Mouse (Mus musculus): Measurements from ENCODE around the gene Fbln2. TPM values are rescaled to one million over a fixed set of nuclear protein-coding genes. Genes with fewer than 3 reads are reported as not detected.
A peak's percentile ranks its signal among the peaks of the same experiment; 100 is the strongest.

The Fbln2 gene
- total and polyA plus RNA-seq, 3 experiments: 0.81 TPM; not detected in 2

DNA sequence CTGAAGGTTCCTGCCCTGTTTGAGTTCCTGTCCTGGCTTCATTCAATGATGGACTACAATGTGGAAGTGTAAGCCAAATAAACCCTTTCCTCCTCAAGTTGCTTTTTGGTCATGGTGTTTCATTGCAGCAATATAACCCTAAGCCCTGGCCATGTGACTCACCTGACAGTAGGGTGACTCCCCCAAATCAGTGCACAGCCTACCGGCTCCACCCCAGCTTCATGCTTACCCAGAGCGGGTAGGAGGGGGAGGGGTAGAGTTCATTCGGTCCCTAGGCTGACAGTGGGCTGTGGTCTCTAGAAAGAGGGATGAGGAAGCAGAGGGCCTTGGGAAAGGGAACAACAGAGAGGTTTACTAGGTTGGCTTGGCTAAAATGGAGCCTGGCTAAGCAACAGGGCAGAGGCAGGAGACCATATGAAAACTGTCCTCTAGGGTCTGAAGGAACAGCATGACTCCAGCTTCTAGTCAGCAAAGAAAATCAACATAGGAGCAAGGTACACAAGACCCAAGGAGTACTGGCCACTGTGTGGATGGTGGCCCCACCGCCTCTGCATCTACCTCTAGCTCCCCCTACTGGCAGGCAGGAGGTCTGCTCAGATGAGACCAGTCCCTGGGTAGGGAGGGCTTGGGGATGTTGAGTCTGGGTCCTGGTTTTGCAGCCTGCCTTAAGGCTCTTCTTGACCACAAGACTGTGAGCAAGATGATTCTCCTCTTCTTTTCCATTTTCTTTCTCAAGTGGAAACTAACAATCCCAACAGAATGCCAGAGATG is 25.9 kb upstream of the Fbln2 start:
- peak; percentile 27 for DNase-seq (ENCODE audit: extremely low read depth)
- dilution Hi-C loops (cut with MboI; ENCODE audit: extremely low pct_ligation_motif_present, extremely low pct_unique_long_range_greater_than_20kb, low sequenced_read_pairs): no loop called here
- H3K4me2 ChIP-seq (ENCODE audit: insufficient read depth, low read depth, poor library complexity, severe bottlenecking): no peak overlapping the region

DNA sequence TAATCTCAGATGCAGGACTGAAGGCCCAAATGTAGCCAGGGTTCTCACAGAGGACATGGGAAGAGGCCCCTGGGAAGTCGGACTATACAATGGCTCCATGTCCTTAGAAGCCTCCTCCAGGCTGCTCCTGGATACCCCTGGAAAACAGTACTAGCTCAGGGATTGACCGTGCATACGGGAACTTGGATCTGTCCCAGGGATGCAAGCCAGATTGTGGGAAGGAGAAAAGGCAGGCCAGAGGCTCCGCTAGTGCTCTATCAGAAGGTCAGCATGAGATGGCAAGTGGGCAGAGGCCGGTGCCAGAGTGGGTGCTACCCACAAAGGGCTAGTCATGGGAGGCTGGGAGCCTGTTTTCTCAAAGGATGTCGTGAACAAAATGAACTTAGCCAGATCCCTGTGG is 25.3 kb upstream of the Fbln2 start:
- H3K4me1 ChIP-seq (ENCODE audit: control insufficient read depth in 1 of 2, insufficient read depth in 2 of 2): no peaks in the 10 kb centered on the region
- no peak overlapping the region for H3K9ac ChIP-seq (ENCODE audit: insufficient read depth, low read depth)
- no peak overlapping the region for H3K4me2 ChIP-seq (ENCODE audit: insufficient read depth, low read depth, poor library complexity, severe bottlenecking)
- in situ Hi-C loops (cut with MboI; ENCODE audit: low pct_ligation_motif_present, low pct_unique_long_range_greater_than_20kb, low sequenced_read_pairs) (no loop called here), dilution Hi-C loops (cut with MboI; ENCODE audit: extremely low pct_ligation_motif_present, extremely low pct_unique_long_range_greater_than_20kb, low sequenced_read_pairs) (no loop called here)
- H3K27ac ChIP-seq (ENCODE audit: insufficient read depth, low read depth): no peak overlapping the region
- H3K79me2 ChIP-seq (replicated peaks; ENCODE audit: control insufficient read depth, extremely low read depth, insufficient read depth, poor library complexity, severe bottlenecking): no peaks in the 10 kb centered on the region
- TF ChIP-seq RCOR1 (conservative IDR thresholded peaks at IDR 0.05; ENCODE audit: low read depth, low read length) (no peak), POLR2AphosphoS2 (IDR thresholded peaks at IDR 0.05; ENCODE audit: low read depth, low read length) (no peak), MEF2A (IDR thresholded peaks at IDR 0.05; ENCODE audit: borderline replicate concordance, low read depth, low read length) (no peak), HCFC1 (IDR thresholded peaks at IDR 0.05; ENCODE audit: low read depth, low read length) (no peak), PAX5 (IDR thresholded peaks at IDR 0.05; ENCODE audit: low read length) (no peak), EP300 (IDR thresholded peaks at IDR 0.05; ENCODE audit: low read length) (no peak), ZC3H11A (IDR thresholded peaks at IDR 0.05; ENCODE audit: low read depth, low read length) (no peak), NRF1 (IDR thresholded peaks at IDR 0.05; ENCODE audit: low read depth, low read length) (no peak), BHLHE40 (IDR thresholded peaks at IDR 0.05; ENCODE audit: low read depth, low read length) (no peak), TCF12 (IDR thresholded peaks at IDR 0.05; ENCODE audit: low read depth, low read length) (no peak), ZNF384 (IDR thresholded peaks at IDR 0.05; ENCODE audit: low read depth, low read length) (no peak)
- H3K9me3 ChIP-seq (replicated peaks; ENCODE audit: low read length): no peaks in the 10 kb centered on the region
- no peaks in the 10 kb centered on the region for H3K36me3 ChIP-seq (replicated peaks in 1 of 2; ENCODE audit: control insufficient read depth in 1 of 2, insufficient read depth in 1 of 2, low read length in 1 of 2)
- H3K4me3 ChIP-seq (replicated peaks in 1 of 3; ENCODE audit: low read depth in 2 of 3, low read length in 2 of 3, poor library complexity in 1 of 3): no peak overlapping the region
- H3K27me3 ChIP-seq (replicated peaks): peaks cover 98% of the 10 kb centered on the region
- DNase-seq (ENCODE audit: extremely low read depth): no peak

More for the DNA sequence above, 25.9 kb upstream of the Fbln2 start:
- H3K4me3 ChIP-seq (replicated peaks in 1 of 3; ENCODE audit: low read depth in 2 of 3, low read length in 2 of 3, poor library complexity in 1 of 3): no peak overlapping the region
- H3K9me3 ChIP-seq (replicated peaks; ENCODE audit: low read length): no peaks in the 10 kb centered on the region
- H3K36me3 ChIP-seq (replicated peaks in 1 of 2; ENCODE audit: control insufficient read depth in 1 of 2, insufficient read depth in 1 of 2, low read length in 1 of 2): no peaks in the 10 kb centered on the region
- H3K79me2 ChIP-seq (replicated peaks; ENCODE audit: control insufficient read depth, extremely low read depth, insufficient read depth, poor library complexity, severe bottlenecking): no peaks in the 10 kb centered on the region
- peaks cover 98% of the 10 kb centered on the region for H3K27me3 ChIP-seq (replicated peaks)
- no peak overlapping the region for H3K27ac ChIP-seq (ENCODE audit: insufficient read depth, low read depth)
- no peaks in the 10 kb centered on the region for H3K4me1 ChIP-seq (ENCODE audit: control insufficient read depth in 1 of 2, insufficient read depth in 2 of 2)
- TF ChIP-seq CTCF (conservative IDR thresholded peaks at IDR 0.05 in 1 of 2, IDR thresholded peaks at IDR 0.05 in 1 of 2; ENCODE audit: low read depth in 2 of 2, low read length in 2 of 2) (peak; percentile 72 to 90), IRF4 (IDR thresholded peaks at IDR 0.05; ENCODE audit: low read depth, low read length) (no peak), SMC3 (IDR thresholded peaks at IDR 0.05; ENCODE audit: low read depth, low read length) (peak; percentile 53), RAD21 (IDR thresholded peaks at IDR 0.05; ENCODE audit: low read depth, low read length) (peak; percentile 35)
- in situ Hi-C loops (cut with MboI; ENCODE audit: low pct_ligation_motif_present, low pct_unique_long_range_greater_than_20kb, low sequenced_read_pairs): no loop called here
- no peak overlapping the region for H3K9ac ChIP-seq (ENCODE audit: insufficient read depth, low read depth)

All from CH12.LX (cell line).